Mouse (Mus musculus) G1E (cell line): ENCODE results near the gene Hexa. TPM values are rescaled to one million over a fixed set of nuclear protein-coding genes. Genes with fewer than 3 reads are reported as not detected.
A peak's percentile ranks its signal among the peaks of the same experiment; 100 is the strongest.

Experiments used
- ATAC-seq: 2 replicates; pipeline ENCODE4 v1.8.0; 2016; ENCODE audit warnings: mild to moderate bottlenecking; ENCODE audit not compliant: insufficient number of reproducible peaks, poor library complexity, low FRiP score, severe bottlenecking; ENCODE audit errors: extremely low read depth
- DNase-seq: peaks from one replicate; pipeline ENCODE4 v3.0.0; 2012; ENCODE audit warnings: low spot score
- H3K27me3 ChIP-seq: 2 replicates; pipeline ENCODE4 v1.6.1; 2012; ENCODE audit warnings: mild to moderate bottlenecking, low read length, inconsistent platforms; ENCODE audit not compliant: insufficient read depth
- H3K36me3 ChIP-seq: replicated peaks from 2 replicates; pipeline ENCODE3; 2012; ENCODE audit warnings: mild to moderate bottlenecking, inconsistent platforms
- H3K4me1 ChIP-seq: 2 replicates; pipeline ENCODE4 v1.6.1; 2012; ENCODE audit warnings: low read depth, low read length, inconsistent platforms, mixed read lengths; ENCODE audit not compliant: insufficient read depth
- H3K4me3 ChIP-seq: 2 replicates; pipeline ENCODE4 v1.5.1; 2012; ENCODE audit warnings: low read depth, mild to moderate bottlenecking, inconsistent platforms, low read length, moderate library complexity, mixed read lengths
- H3K9me3 ChIP-seq: replicated peaks from 2 replicates; pipeline ENCODE4 v1.6.1; 2012; ENCODE audit warnings: inconsistent platforms
- CTCF ChIP-seq: IDR thresholded peaks from 2 replicates; pipeline ENCODE4 v1.5.1; 2012; ENCODE audit warnings: low read depth, low read length, inconsistent platforms, mixed read lengths
- GATA1 ChIP-seq: IDR thresholded peaks from 2 replicates; pipeline ENCODE4 v1.6.1; 2012; ENCODE audit warnings: borderline replicate concordance, low read length, inconsistent platforms, mixed read lengths
- GATA2 ChIP-seq: IDR thresholded peaks from 2 replicates; pipeline ENCODE4 v1.6.1; 2012; ENCODE audit warnings: low read depth, low read length, inconsistent platforms, borderline replicate concordance
- POLR2AphosphoS5 ChIP-seq: IDR thresholded peaks from 2 replicates; pipeline ENCODE4 v1.6.1; 2012; ENCODE audit warnings: low read depth, low read length, inconsistent platforms; ENCODE audit not compliant: insufficient replicate concordance
- TAL1 ChIP-seq: conservative IDR thresholded peaks from 2 replicates; pipeline ENCODE4 v1.6.1; 2012; ENCODE audit warnings: low read depth, low read length, inconsistent platforms, mixed read lengths
- polyA plus RNA-seq: library from polyadenylated mRNA; stranded (reverse); fragments of >175 nt; gene quantifications from 2 replicates; pipeline ENCODE4 v1.2.3, GENCODE M21; 2012
- total RNA-seq, 2 experiments: library from RNA; stranded (forward) in 1 of 2; stranded (reverse) in 1 of 2; fragments of 200-1000 nt in 1 of 2; fragments of >200 nt in 1 of 2; fragmentation: Nextera tagmentation in 1 of 2; gene quantifications; 2 replicates each; pipeline ENCODE4 v1.2.3; 2014 to 2017

Gene Hexa
- total and polyA plus RNA-seq, 3 experiments = 0.04 to 0.55 TPM; not detected in 1

DNA sequence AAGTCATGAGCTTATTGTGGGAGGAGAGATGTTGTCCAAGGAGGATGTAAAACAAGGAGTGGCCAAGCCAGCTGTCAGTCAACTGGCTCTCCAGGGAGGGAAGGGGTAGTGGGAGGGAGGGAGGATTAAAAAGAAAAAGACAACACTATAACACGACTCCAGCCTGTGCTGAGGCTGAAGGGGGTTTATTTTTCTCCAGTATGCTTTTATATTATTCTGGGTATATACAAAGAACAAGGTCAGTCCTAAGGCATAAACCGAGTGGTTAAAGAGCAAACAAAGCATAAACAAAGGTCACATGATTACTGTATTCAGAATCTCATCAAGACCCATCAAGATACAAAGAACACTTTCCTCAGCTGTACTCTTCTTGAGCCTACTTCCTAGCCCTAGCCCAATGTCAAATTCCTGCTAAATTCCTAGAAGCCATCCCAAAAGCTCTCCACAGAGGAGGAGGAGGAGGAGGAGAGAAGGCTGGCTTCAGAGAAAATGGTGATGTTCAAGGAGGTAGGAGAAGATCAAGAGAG is 9.7 kb downstream of the Hexa start:
- Histone ChIP-seq H3K27me3 (peaks cover 40% of the 10 kb centered on the region), H3K4me1 (no peaks in the 10 kb centered on the region), H3K4me3 (no peak overlapping the region), H3K9me3 (no peaks in the 10 kb centered on the region), H3K36me3 (no peaks in the 10 kb centered on the region)
- DNase-seq (no peak), ATAC-seq (no peak)
- TF ChIP-seq TAL1 = no peak
- no peak for TF ChIP-seq CTCF
- TF ChIP-seq GATA2 = no peak
- no peak for TF ChIP-seq GATA1
- TF ChIP-seq POLR2AphosphoS5 = no peak

DNA sequence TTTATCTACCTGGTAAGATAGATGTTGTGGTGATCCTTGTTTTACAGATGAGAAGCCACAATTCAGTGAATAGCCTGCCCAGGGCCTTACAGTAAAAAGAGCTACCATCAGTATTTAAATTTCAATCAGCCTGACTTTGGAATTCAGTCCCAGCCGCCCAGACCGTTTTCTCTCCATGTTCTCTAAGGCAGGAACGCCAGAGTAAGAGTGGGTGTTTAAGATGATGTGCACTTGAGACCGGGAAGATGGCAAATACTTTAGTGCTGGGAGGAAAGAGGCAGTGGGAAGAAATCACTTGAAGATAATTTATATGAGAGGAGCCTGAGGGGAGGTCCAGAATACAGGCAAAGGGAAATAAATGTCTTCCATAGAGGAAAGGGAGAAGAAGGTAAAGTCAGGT is 10.7 kb downstream of the Hexa start:
- H3K4me1 ChIP-seq = no peaks in the 10 kb centered on the region
- DNase-seq (no peak), ATAC-seq (no peak)
- H3K36me3 ChIP-seq = no peaks in the 10 kb centered on the region
- H3K4me3 ChIP-seq = no peak overlapping the region
- no peak for TF ChIP-seq GATA2
- no peak for TF ChIP-seq POLR2AphosphoS5
- TF ChIP-seq CTCF = no peak
- TF ChIP-seq GATA1 = no peak
- no peak for TF ChIP-seq TAL1
- H3K9me3 ChIP-seq = no peaks in the 10 kb centered on the region
- H3K27me3 ChIP-seq = peaks cover 39% of the 10 kb centered on the region

DNA sequence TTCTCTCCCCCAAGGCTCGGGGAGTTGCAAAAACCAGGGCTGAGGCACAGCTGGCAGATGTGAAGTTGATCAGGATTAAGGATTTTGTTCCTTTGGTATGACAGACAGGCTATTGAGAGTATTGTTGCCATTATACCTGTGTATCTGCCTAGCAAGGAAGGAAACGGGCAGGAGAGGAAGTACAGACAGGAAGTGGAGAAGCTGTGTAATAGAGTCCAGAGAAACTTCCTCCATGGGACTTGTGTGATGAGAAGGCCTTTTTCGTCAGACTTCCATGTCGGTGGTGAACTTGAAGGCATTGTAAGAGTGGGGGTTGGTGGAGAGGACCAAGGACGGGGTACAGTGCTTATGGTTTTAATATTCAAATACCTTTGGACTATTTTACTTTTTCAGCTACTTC is 11.7 kb downstream of the Hexa start:
- TF ChIP-seq TAL1 (no peak), POLR2AphosphoS5 (no peak), GATA2 (no peak), CTCF (no peak), GATA1 (no peak)
- no peak for ATAC-seq
- H3K36me3 ChIP-seq = no peaks in the 10 kb centered on the region
- H3K9me3 ChIP-seq = no peaks in the 10 kb centered on the region
- no peak overlapping the region for H3K4me3 ChIP-seq
- H3K4me1 ChIP-seq = no peaks in the 10 kb centered on the region
- no peak for DNase-seq
- peaks cover 45% of the 10 kb centered on the region for H3K27me3 ChIP-seq

DNA sequence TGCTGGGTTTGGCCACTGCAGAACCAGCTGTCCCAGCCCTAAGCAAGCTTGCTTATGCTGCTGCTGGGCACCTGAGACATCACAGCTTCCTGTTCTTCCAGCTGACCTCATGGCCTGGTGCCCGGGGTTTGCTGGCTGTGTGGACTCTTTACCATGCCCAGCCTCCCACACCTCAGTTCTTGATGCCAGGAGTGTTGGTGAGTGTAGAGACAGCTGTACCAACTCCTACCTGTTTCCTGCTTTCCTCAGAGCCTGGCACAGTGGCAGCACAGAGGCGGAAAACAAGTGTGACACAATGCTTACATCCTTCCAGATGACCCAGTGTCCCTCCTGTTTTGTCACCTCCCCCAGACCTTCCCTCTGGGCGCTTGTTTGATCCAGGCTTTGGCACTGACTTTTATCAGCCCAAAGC is 12.3 kb downstream of the Hexa start:
- Histone ChIP-seq H3K27me3 (peaks cover 41% of the 10 kb centered on the region), H3K4me3 (no peak overlapping the region), H3K9me3 (no peaks in the 10 kb centered on the region), H3K4me1 (no peaks in the 10 kb centered on the region), H3K36me3 (no peaks in the 10 kb centered on the region)
- TF ChIP-seq TAL1 = no peak
- TF ChIP-seq POLR2AphosphoS5 = no peak
- TF ChIP-seq GATA1 = no peak
- no peak for TF ChIP-seq GATA2
- DNase-seq (no peak), ATAC-seq (no peak)

DNA sequence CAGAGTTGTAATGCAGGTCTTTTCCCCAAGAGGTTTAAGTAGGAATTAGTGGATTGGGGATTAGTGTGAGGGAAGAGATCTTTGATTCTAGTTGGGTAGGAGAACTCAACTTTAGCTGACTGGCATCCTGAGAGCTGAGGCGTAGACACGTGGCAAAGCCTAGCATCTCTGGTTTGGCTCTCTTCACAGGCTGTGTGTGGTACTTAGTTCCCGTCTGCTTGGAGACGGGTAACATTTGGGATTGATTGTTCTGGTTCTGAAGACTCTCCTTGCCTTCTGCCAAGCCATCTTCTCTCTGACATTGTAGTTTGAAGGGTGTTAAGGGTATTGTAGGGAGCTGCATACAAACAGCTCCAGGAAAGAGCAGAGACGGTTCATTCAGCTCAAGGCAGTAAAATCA is 13.3 kb downstream of the Hexa start:
- TF ChIP-seq CTCF = no peak
- no peak for TF ChIP-seq TAL1
- TF ChIP-seq GATA2 = no peak
- TF ChIP-seq POLR2AphosphoS5 = no peak
- no peak for TF ChIP-seq GATA1
- Histone ChIP-seq H3K36me3 (no peaks in the 10 kb centered on the region), H3K4me1 (no peaks in the 10 kb centered on the region), H3K4me3 (no peak overlapping the region), H3K9me3 (no peaks in the 10 kb centered on the region), H3K27me3 (peaks cover 39% of the 10 kb centered on the region)
- DNase-seq (no peak), ATAC-seq (no peak)

DNA sequence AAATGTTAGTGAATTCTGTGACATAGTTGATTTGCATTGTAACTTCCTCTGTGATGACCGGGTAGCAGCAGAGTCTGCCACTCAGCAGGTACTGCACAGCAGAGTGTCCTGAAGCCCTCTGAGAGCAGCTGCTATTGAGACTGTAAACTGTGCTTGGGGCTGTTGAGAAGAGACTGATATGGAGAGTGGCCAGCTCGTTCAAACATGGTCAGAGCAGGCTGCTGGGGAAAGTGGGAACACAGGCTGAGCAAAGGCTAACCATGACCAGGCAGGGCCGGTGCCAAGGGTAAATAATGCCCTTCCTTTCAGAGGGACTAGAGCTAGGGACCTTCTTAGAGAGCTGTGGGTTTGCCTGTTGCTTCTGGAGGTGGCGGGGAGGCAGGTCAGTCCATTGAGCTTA is 14.4 kb downstream of the Hexa start:
- no peaks in the 10 kb centered on the region for H3K4me1 ChIP-seq
- H3K27me3 ChIP-seq = peaks cover 41% of the 10 kb centered on the region
- H3K4me3 ChIP-seq = no peak overlapping the region
- TF ChIP-seq CTCF (no peak), GATA1 (no peak), TAL1 (no peak), POLR2AphosphoS5 (no peak), GATA2 (no peak)
- no peaks in the 10 kb centered on the region for H3K36me3 ChIP-seq
- no peaks in the 10 kb centered on the region for H3K9me3 ChIP-seq
- ATAC-seq (no peak), DNase-seq (no peak)

DNA sequence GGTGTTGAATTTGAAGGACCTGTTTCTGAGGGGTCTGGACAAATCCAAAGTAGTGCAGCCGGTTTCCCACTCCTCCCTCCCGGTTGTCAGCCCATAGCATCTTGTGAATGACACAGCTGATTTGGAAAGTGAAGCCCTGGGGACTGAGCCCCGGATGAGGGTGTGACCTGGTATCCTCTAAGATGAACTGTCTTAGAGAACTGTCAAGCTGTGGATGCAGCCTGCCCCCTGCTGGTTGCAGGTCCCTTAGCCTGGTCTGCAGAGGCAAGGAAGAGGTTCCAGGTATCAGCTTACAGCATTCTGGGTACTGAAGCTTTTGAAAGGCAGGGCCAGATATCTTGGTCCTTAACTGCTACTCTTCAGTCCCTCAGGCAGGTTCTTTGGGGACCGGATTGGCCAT is 26.3 kb downstream of the Hexa start:
- TF ChIP-seq GATA2 = no peak
- peak; percentile 79 for TF ChIP-seq CTCF
- TF ChIP-seq TAL1 = no peak
- H3K27me3 ChIP-seq = peaks cover 23% of the 10 kb centered on the region
- H3K4me1 ChIP-seq = peaks cover 9% of the 10 kb centered on the region
- no peaks in the 10 kb centered on the region for H3K36me3 ChIP-seq
- H3K9me3 ChIP-seq = no peaks in the 10 kb centered on the region
- DNase-seq (peak; percentile 36), ATAC-seq (peak; percentile 28; the same call in 1 of the 2 replicates)
- H3K4me3 ChIP-seq = no peak overlapping the region
